Mouse (Mus musculus): ENCODE data around the gene Bbip1. TPM values are rescaled to one million over a fixed set of nuclear protein-coding genes. Genes with fewer than 3 reads are reported as not detected.
"Not testable (repeated sequence)": the region's sequence is repeated elsewhere in the genome, so short reads cannot be mapped to it uniquely, and the experiment has no call there.

Gene Bbip1
- total RNA-seq, 2 experiments from 2014 or later: 25.6 to 26.0 TPM

DNA sequence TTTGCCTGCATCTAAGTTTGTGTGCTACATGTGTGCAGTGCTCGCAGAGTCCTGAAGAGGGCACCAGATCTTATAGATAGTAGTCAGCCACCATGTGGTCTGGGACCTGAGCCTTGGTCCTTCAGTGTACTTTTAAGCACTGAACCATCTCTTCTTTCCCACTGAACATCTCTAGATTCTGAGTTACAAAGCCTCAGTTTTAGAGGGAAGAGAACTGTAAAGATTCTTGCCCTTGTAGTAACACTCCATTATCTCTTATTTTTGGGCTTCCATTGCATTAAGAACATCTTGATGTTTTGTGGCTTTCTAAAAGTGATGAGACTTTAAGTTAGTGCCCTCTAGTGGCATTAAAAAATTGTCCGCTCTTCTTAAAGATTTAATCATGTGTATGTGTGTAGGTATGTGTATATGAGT lies 19.1 kb downstream of the Bbip1 start:
- DNase-seq: no peak

DNA sequence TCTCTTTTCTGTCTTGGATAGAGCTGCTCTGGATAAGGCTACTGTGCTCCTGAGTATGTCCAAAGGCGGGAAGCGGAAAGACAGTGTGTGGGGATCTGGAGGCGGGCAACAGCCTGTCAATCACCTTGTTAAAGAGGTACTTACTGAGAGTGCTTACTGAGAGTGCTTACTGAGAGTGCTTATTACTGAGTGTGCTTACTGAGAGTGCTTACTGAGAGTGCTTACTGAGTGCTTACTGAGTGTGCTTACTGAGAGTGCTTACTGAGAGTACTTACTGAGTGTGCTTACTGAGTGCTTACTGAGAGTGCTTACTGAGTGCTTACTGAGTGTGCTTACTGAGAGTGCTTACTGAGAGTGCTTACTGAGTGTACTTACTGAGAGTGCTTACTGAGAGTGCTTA lies 22.4 kb downstream of the Bbip1 start:
- not testable (repeated sequence) for DNase-seq

DNA sequence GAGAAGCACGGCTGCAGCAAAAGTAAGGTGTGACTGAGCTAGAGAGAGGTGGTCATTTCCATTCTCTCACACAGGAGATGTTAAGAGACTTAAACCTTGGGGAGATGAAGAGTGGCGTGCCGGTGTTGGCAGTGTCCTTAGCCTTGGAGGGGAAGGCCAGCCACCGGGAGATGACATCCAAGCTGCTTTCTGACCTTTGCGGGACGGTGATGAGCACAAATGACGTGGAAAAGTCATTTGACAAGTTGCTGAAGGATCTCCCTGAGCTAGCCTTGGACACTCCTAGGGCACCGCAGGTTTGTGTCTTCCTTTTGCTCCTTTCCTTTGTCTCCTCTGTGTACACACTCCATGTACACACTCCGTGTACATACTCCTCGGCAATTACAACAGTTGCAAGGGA lies 24.9 kb downstream of the Bbip1 start:
- DNase-seq: no peak

DNA sequence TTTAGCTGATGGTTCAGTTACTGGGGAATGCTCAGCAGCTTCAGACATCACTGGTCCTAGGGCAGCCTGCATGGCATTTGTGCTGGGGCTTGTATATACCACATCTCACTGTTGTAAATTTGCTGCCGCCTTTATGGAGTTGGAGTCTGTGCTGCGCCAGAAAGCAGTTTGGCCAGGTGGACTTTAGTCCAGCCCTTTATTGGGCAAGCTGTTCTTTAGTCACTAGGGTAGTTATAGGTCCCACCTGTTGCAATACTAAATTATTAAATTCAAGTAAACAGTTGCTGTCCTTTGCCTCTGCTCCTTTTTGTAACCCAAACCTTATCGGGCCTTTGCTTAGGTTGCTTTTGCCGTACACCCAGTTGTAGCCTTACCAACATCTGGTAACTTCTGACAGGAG lies 29.5 kb downstream of the Bbip1 start:
- DNase-seq: no peak

DNA sequence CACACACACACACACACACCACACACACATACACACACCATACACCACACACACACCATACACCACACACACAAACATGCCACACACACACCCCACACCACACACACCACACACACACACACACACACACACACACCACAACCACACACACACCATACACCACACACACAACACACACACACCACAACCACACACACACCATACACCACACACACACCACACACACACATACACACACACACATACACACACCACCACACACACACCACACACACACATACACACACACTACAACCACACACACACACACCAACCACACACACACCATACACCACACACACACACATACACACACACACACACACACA lies 37.7 kb downstream of the Bbip1 start:
- not testable (repeated sequence) for DNase-seq

DNA sequence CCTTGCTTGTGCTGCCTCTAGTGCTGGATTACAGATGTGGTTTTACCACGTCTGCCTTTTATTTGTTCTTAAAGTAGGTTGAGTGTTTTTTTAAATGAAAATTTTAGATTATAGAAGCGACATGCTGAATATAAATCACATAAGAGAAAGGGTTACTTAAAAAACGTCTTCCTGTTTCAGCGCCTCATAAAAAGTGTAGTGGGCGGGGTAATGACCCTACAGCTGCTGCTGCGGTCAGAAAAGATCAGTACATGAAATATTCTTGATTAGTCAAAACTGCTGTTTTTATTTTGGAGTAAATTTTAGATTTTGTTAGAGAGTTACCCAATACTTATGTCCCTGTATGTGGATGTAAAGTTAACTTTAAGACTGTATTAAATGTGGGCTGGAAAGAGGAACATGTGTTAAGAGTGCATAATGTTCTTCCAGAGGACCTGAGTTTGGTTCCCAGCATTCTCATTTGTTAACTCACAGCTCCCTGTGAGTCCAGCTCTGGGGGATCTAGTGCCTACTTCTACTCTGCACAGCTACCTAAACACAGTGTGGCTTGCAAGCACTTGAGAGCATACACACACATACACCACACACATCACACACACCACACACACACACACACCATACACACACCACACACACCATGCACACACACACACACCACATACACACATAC lies 38.3 kb downstream of the Bbip1 start:
- no peak for DNase-seq

DNA sequence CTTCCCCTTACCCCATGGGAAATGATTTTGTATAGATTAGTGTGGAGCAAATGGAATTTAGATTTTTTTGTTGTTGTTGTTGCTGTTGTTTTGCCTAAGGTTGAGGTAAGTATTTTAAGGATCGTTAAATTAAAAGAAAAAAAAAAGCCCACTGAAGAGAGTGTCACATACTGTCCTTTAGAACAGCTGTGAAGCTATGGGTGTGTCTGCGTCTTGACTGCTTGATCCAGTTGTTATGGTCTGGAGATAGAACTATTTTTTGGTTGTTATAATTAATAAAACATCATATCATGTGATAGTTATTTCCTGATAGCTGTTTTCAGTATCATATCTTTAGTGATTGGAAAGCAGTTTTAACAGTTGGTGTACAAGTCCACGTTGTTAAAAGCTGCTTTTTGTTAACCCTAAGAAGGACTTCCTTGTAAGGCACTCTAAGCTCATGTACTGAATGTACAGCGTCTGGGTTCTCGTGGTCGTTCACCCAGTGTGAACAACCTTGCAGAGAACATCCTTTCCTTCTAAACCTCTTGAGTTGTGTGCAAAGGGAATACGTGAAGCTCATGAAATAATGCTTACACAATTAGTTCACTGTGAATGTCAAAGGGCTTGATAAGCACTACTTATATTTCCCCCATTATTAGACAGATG lies 39.5 kb downstream of the Bbip1 start:
- no peak for DNase-seq

DNA sequence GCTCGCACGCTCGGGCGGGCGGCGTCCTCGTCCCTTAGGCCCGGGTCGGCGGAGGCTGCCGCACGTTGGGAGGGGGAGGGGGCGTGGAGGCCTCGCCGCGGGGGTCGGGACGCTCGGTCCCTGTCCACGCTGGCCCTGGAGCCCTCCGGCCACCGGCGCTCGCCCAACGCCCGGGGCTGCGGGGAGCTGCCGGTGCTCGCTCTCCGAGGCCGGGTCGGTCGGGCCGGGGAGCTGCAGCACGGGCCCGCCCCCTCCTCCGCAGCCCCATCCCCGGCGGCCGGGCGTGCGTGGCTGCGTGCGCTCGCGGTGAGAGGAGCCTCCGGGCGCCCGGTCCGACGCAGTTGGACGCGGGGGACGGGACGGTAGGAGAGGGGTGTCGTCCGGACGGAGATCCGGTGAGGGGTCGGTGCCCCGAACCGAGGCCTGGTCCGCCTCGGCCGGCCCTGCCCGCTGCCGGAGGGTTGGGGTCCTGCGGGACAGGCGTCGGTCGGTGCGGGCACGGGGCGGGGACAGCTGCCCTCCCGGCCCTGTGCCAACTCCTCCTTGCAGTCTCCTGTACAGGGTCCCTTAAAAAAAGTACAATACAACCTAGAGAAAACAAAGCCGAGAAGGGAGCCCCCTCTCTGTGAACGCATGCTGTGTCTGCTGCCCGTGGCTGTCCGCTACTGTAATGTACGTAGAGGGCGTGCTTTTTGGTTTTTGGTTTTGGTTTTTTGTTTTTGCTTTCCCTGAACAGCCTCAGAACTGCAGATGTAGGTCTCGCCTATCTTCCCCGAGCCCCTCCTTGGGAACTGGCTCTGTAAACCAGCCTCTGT lies 40.7 kb downstream of the Bbip1 start:
- peak; percentile 68 for DNase-seq

DNA sequence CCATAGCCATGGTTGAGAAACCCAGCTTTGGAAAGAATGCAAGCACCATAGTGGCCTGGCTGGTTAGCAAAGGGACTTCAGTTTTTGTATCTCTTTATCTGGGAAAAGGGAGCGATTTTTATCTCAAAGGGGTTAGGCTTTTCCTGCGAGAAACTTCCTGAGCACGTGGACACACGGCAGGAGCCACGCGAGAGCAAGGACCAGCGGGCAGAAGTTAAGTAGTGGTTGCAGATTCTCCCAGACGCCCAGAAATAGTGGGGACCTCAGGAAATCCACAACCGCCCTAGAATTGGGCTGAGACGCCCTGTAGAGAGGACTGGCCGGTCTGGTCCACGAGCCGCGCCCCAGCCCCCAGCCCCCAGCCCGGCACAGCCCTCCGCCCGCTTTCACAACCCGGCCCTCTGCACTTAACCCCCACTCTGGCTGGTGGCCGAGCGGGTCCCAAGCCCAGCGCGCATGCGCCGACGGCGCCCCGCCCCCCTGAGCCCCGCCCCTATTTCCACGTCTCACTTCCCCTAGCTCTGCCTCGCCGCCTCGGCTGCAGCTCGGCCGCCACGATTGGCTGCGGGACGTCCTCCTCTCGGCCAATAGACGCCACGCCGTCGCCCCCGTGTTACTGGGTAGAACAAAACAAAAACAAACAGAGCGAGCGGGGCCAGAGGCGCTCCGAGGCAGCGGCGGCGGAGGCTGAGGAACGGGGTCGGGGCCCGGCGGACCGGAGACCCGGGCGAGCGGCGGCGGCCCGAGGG lies 41.5 kb downstream of the Bbip1 start:
- DNase-seq: peak; percentile 97

DNA sequence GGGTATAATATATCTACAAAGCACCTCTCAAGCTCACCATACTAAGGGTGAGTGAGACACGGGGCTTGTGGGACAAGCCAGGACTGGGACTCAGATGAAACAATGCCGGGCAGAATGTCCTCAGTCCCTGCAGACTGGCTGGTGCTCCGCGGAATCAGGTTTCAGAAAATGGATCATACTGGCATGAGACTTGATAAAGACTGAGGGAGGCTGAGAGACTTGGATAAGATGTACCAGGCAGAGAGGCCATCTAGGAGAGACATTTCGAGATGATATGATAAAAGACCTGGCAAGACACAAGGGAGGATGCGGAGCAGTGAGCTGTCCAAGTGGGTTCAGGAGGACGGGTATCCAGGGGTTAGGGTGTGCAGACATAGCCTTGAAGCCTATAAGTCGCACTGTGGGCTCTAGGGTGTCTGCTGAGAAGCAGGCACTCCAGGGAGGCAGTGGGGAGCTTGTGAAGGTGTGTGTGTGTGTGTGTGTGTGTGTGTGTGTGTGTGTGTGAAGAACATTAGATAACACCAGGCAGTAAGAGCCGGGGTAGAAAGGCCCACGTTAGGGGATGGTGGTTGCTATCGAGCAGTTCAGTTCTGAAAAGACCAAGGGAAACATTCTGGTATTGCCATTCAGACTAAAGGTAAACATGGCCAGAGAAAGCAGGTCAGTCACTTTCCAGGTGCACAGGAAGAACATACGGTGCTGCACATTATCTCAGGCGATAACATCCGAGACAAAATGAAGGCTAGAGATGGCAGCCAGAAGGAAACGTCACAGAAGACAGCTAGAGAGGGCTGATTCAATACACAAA lies 42.3 kb downstream of the Bbip1 start:
- no peak for DNase-seq

DNA sequence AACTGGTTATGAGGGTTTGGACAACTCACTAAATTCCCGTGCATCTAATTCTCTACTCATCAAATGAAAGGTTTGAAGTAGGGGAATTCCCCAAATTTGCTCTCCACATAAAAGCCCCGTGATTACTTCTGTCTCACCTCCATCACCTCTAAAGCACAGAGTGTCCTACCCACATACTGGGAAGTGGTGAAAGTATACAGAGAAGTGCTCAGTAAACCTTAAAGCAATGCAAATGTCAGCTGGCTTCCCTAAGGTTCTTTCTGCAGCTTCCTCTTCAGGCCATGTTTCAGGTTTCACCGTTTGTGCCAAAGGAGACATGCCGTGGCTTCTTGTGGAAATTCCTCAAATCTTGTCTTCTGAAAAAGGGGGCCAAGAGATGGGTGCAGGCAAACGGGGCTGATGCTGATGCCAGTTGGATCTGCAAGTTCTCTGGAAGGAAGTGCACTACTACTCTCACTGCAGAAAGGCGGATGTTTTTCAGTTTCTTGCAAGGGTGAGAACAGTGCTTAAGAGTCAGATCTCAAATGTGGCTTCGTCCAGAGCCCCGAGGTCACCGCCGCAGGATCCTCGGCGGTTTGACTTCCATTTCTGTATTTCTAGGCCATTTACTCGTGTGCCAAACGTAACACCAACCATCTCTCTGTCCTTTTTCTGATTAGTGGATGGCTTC lies 44.4 kb downstream of the Bbip1 start:
- DNase-seq: no peak

DNA sequence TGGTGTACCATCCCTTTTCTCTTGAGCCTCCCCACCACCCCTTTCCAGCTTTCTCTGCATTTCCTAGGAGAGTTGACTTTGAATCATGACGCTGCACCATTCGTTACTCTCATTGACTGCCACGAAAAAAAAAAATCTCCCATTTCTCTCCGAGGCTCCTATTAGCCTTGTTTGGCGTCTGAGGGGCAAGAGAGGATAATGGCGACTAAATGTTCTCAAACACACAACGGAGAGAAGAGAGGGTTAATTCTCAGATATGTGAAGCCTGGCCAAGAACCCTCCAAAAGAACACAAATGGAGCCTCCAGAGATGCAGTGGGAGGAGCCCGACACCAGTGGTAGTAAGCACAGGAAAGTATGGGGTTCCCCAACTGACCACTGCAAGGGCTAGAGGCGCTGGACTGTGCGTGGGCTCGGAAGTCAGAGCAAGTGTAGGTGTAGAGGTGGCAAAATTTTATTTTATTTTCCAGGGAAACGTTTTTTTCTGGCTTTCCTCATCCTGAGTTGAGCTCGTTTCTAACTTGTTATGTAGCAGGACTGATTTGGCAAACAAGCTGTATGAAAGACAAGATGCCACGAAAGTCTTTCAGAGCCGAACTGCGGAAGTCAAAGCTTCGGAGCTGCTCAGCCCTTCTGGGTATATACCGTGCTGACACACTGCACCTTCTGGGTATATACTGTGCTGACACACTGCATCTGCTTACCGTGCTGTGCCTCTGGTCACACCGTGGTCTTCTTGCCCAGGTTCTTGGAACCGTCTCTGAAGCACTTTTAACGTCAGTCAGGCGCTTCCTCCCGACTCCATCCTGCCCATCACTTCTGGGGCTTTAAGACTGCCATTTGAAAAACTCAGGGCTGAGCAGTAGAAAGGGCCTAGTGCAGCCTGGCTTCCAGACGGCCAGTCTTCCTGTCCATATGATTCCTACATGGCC lies 45.2 kb downstream of the Bbip1 start:
- DNase-seq: no peak

DNA sequence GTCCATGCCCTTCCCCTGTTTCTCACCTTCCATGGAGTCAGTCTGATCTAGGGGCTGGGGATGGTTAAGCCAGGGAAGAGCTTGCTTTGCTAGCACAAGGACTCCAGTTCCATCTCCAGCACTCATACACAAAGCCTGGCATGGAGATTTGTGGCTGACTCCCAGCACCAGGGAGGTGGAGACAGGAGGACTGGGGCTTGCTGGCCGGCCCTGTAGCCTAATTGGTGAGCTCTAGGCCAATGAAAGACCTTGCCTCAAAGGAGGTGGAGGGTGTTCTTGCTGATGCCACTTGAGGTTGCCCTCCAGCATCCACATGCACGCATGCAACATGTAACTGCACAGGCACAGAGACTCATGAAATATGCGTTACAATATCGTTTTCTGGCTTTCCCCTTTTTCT lies 45.9 kb downstream of the Bbip1 start:
- no peak for DNase-seq

DNA sequence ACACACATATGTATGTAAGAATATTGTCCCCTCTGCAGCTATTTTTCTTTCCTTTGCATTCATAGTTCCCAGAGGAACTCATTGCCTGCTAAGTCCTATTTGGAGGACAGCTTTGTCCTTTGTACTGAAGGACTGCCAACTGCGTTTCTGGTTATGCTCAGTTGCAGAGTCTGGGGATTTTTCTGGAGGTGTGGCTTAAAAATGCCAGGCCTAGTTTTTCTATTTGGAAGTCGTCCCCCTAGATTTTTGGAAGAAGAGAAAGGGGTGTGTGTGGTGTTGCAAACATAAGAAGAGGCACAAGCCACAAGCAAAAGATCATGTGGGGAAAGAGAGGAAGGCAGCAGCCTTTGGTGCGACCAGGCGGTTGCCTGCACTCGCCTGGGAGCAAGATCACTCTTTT lies 46.4 kb downstream of the Bbip1 start:
- DNase-seq: peak; percentile 33

DNA sequence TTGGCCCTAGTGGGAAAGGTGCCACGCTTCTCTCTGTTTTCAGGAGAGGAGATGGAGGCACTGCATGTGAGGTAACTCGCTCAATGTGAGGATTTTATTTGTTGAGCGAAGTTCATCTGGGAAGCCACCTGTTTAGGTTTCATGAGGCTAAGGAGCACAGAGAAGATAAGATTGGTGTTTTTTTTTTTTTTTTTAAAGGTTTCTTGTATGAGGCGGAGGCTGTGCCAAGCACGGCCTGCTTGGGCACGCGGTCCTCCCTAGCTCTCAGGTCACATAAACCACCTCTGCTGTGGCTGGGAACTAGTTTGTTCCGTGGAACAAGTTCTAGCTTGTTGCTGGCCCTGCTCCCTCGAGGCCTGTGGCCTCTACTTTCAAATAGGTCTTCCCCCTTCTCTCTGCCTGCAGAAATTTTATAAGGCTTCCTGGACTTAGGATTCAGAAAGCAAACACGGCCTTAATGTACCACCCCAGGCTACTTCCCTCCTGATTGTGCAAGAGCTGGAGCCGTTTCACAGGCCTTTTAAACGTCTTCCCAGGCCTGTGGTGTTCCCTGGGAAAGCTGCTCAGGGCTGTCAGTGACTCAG lies 49.8 kb downstream of the Bbip1 start:
- no peak for DNase-seq

DNA sequence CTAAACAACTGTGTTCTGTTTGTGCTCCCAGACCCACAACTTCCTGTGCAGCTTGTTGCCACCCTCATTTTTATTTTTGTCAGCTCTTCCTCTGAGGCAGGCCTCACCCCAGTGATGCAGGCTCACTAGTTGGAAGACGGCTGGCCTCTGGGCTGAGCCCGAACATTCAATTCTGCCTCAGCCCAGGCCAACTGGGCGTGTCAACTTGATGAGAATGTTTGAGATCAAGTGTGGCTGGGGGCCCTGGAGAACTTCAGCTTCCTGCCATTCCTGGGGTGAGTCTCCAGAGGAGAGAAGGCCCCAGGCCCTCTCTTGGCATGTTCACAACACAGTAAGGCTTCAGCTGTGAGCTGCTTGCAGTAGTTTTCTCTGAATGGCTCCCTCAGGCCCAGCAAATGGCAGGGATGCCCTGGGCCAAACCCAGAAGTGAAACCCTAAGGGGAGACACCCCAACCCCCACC lies 50.7 kb downstream of the Bbip1 start:
- peak; percentile 24 for DNase-seq

DNA sequence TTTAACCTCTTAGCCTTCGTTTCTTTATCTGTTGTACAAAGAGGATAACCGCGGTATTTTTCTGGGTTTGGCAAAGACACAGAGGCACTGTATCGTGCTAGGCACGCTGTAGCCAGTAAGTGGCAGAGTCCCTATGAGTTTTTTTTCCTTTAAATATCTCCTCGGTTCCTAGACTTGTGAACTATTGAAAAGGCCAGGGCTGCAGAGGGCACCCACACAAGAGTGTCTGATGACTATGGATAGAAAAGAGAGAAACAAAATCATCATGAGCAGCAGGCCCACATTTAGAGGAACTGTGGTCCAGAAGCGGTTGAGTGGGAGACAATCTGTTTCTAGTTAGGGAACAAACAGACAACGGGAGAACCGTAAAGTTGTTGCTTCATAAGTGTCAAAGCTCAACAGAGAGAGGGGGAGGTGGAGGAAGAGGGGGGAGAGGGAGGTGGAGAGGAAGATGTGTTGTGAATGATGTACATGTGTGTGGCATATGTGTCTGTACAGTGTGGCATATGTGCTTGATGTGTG lies 51.5 kb downstream of the Bbip1 start:
- DNase-seq: no peak

DNA sequence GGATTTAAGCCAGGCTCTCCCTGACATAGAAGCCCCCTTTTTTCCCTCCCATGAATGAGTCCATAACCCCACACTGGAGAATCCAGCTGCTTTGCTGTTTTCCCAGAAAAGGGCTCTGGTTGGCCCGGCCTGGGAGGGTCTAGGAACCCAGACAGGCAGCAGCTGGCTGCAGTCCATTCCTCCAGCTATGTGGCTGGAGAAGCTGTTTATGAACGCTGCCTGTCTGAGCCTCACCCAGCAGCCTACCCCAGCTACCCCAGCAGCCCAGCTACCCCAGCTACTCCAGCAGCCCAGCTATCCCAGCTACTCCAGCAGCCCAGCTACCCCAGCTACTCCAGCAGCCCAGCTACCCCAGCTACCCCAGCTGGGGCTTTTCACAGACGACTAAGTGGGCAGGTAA lies 52.4 kb downstream of the Bbip1 start, which contains the start of gene Pdcd4:
TSS of gene Pdcd4 (plus strand) at position 171 of the 400 bp plus-strand sequence.
- no peak for DNase-seq

DNA sequence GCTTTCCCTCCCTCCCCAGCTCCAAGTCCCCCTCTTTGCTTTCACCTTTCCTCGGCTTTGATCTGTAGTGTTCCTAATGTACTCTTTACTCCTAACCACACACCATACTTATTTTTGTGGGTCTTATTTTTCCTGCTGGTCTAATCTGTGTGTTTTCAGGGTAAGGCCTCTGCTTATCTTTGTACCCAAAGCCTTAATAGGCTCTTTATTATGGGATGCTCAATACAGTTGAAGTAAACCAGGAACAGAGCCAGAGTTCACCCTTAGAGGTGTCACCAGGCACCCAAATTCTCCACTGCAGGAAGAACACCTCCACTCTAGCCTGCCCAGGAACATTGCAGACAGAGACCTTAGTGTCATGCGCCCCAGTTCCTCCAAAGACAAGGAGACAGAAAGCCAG lies 52.9 kb downstream of the Bbip1 start:
- DNase-seq: no peak

Measured in adrenal gland, postnatal 10 days (tissue).